Mouse (Mus musculus) stomach, postnatal 0 days (tissue): ENCODE measurements at regions not wholly inside any gene's neighbourhood (a gene's known extent, or its start where the extent isn't known, plus 50 kb on each side); places are given as distances from the start of the nearest gene placed in this dataset.

Experiments
- CTCF ChIP-seq: IDR thresholded peaks from 2 replicates; pipeline ENCODE4 v1.5.1; 2016; ENCODE audit warnings: antibody characterized with exemption, low read depth, mild to moderate bottlenecking, moderate library complexity
- EP300 ChIP-seq: optimal IDR thresholded peaks from 2 replicates; pipeline ENCODE3; 2016; ENCODE audit warnings: antibody characterized with exemption

GRCm38 (mm10) chr6:93087329-93087728 lies 144.0 kb upstream of the Adamts9 start:
- TF ChIP-seq EP300 (no peak), CTCF (no peak)
